Mouse (Mus musculus) right cerebral cortex, postnatal 10 days (tissue): Measurements from ENCODE around the gene Trappc12.
A peak's percentile ranks its signal among the peaks of the same experiment; 100 is the strongest.
"Not testable (repeated sequence)": the region's sequence is repeated elsewhere in the genome, so short reads cannot be mapped to it uniquely, and the experiment has no call there.

ENCODE experiments used
- DNase-seq, 2 experiments: peaks; one replicate each; pipeline ENCODE4 v3.0.0; 2021; ENCODE audit warnings: low spot score in 2 of 2

The Trappc12 gene

GRCm38 (mm10) chr12:28733520-28734245 is 16.6 kb downstream of the Trappc12 start:
- DNase-seq, result not testable (repeated sequence)

- DNase-seq, result no peak
These were observed 17.6 kb downstream of the Trappc12 start for GRCm38 (mm10) chr12:28732631-28733030.

DNA sequence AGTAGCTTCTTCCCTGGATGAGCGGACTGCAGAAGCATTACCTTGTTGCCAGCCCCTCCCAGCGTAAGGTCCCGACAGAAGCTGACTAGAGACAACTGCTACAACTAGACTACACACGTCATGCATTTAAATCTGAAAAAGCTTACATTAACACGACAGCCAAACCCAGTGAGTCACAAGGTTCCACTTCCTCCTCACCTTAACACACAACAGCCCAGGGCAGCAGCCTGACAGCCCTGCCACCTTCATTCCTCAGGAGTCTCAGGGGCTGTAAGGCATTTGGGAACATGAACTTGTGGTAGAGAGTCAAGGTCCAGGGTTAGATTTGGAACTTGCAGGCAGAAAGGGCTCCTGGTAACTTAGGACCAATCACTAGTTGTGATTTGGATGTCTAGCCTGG is 23.2 kb downstream of the Trappc12 start:
- DNase-seq, result no peak

DNA sequence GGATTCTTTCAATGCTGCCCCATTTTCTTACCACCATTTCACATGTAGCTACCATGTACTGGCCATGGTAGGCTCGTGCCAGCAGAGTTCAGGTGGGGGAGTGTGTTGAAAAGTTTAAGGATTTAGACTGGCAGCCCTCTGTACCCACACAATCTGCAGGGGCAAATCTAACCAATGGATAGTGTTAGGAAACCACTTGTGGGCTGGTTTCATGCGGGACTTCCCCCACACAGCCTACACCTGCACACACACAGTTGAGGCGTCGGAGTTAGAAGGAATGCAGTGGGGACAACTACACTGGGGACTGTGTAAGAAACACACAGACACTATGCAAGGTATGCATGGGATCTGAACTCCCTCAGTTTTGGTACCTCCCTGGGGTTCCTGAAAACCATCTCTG is 24.1 kb downstream of the Trappc12 start:
- no peak for DNase-seq

- no peak for DNase-seq
These were observed 25.9 kb downstream of the Trappc12 start for GRCm38 (mm10) chr12:28724366-28724765.

- no peak for DNase-seq
These were observed 32.2 kb downstream of the Trappc12 start for GRCm38 (mm10) chr12:28718106-28718505.

DNA sequence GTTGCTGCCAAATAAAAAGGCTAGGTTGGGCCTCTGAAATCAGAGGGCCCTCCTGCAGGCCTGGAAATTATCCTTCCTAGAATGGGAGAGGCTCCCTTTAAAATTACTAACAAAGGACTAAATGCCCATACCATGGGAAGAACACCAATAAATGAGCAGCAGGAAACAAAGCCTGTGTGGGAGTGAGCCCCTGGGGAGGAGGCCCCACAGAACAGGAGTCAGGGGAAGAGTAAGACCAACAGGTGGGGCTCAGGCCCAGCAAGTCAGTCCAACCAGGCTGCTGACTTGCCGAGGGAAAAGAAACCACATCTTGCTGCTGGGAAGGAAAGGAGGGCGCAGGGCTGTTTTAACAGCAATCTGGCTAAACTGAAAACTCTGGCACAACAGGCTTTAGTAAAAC is 33.2 kb downstream of the Trappc12 start:
- DNase-seq, result no peak

DNA sequence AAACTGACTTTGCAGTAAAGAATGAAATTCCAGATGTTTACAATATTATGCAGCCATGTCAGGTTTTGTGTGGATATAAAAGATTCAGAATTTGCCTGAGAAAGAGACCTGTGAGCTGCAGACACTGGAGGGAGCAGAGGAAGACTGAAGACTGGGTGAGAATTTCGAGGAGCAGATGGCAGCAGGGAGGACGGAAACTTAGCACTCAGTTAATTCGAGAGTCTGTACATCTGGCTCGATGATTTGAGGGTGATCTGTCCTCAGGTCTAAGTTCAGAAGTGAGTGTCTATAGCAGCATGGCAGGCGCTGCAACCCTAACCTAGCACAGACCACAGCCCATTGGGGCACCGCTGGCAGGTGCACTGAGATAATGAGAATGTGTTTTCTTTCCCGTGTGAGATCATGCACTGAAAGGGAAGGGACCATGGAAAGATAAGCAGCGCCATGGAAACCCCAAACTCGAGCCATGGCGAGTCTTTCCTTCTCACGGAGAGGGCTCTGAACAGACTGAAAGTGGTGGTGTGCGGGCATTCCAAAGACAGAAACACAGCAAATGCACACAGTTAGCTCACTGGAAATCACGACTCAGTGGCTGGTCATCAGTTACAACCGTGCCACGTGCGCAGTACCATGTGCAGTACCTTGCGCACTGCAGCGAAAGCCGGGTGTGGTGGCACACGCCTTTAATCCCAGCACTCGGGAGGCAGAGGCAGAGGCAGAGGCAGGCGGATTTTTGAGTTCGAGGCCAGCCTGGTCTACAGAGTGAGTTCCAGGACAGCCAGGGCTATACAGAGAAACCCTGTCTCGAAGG is 35.2 kb downstream of the Trappc12 start:
- DNase-seq, result no peak

DNA sequence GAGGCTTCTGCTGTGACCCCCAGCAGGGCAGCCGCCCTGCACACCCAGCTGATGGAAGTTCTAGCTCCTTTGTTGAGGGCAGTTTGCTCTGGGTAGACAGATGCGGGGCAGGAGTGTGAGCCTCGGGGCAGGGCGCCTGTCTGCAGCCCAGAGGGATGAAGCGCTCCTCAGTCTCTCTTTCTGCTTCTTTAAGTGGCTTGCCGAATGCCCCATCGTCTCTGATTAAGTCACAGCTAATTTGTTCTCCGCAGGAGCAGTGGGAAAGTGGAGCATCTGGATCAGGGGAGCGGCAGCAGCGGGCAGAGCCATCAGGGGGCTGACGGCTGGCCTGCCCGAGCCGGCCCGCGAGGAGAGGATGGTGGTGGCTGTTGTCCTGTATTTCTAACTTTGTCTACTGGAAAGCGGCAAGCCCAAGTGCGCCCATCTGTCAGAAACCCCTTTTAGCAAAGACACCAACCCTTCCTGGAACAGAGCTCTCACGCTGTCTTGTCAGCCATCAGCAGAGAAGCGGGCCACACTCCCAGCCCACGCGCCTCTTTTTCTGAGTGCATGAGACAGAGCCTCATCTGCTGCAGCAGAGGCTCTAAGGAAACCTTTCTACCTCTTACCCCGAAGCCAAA is 39.6 kb downstream of the Trappc12 start:
- peak; percentile 86 to 92 for DNase-seq

GRCm38 (mm10) chr12:28708154-28708553 is 42.1 kb downstream of the Trappc12 start:
- DNase-seq, result no peak

DNA sequence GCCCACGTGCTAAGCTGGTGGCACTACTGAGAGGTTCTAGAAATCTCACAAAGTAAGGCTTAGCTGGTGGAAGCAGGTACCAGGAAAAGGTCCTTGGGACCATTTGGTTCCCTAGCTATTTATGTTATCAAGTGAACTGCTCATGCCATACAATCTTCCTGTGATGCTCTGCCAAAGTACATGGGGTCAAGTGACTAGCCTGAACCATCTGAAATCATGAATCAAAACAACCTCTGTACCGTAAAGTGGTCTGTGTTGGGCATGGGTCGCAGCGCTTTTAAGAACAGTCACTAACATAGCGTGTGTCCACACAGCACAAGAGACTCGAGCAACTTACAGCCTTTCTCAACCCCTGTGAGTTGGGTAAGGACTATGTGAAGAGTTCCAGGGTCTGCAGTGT is 45.1 kb downstream of the Trappc12 start:
- DNase-seq, result no peak

DNA sequence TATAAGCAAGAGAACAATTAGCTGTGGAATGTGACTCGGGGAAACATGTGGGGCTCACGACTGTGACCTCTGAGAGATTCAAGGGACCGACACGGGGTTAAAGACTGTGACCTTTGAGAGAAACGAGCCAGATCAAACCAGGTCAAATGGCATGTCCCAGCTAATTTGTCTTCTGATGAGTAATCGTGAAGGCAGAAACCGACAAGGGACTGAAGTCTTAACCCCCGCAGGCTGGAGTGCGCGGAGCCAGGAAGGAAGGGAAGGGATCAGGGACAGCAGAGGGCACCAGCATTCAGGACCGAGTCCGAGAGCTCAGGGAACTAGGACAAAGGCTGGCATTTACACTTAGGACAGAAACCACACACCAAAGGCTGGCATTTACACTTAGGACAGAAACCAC is 45.9 kb downstream of the Trappc12 start:
- DNase-seq, result no peak

DNA sequence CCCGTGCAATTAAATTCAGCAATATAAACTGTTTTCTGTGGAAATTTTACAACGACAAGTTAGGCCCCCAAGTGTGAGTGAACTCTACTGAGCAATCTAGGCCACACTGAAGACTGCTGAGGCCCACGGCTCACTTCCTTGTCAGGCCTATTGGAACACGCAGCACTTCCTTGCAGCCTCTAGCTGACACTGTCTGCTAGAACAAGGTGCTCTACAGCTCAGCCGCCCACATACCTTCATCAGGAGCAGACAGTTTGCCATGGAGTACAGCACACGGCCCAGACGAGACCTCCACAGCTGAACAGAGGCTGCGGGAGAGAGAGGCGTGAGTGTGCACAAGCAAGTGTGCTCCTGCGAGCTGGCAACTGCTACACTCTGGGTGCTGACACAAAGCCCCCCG is 49.0 kb downstream of the Trappc12 start:
- peak; percentile 67 to 78 for DNase-seq

- peak; percentile 84 to 88 for DNase-seq
These were observed 49.7 kb downstream of the Trappc12 start for GRCm38 (mm10) chr12:28700561-28701025.

GRCm38 (mm10) chr12:28700101-28700511 is 50.2 kb downstream of the Trappc12 start:
- DNase-seq, result peak in 1 of 2 experiments; percentile 36

- DNase-seq, result peak; percentile 85 to 88
These were observed 50.6 kb downstream of the Trappc12 start for GRCm38 (mm10) chr12:28699656-28700055.

DNA sequence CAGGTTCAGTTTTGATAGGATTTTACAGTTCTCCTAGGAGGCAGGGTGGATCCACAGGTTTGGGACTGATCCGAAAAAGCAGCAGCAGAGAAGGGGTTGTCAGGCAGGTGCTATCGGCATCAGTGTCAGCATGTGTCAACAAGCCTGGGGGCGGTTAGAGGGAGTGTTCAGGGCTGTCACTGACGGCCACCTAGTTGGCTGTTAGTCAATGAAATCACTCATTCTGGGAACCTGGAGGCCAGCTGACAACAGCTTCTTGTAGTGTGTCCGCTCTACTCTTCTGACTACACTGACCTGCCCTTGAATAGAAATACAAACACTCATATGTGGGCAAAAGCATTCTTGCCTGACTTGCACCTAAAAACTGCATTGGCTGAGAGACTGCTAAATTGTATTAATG is 51.2 kb downstream of the Trappc12 start:
- DNase-seq, result no peak

DNA sequence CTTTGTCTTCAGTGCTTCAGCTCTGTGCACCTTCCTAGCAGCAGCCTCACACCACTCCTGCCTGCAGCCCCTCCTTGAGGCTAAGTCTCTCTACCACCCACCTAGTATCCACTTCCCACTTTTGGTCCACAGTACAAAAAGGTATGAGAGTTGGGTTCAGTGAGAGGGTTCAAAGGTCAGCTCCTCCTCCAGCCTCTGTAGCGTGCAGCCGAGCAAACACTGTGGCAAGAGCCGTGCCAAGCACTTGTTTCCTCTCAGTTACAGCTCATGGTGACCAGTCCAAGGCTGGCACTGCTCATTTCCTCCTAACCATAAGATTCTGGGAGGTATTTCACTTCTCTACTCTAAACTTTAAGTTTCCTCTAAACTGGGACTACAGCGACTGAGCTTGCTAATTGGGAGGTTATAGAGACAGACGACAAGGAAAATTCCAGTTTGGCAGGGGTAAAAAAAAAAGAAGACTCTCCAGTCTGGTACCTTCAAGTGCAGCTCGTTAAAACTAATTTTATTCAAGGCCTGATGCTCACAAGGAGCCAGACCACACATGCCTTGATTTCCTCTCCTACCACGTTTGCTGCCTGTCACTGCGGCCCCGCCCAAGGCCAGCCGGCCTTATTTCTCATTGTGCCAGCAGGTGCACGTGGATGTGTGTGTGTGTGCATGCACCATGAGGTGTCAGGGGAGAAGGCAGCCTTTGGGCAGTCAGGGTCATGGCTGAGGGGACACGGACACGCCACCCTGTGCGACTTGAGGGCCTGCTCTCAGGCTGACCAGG is 52.3 kb downstream of the Trappc12 start:
- DNase-seq, result peak; percentile 65 to 76

DNA sequence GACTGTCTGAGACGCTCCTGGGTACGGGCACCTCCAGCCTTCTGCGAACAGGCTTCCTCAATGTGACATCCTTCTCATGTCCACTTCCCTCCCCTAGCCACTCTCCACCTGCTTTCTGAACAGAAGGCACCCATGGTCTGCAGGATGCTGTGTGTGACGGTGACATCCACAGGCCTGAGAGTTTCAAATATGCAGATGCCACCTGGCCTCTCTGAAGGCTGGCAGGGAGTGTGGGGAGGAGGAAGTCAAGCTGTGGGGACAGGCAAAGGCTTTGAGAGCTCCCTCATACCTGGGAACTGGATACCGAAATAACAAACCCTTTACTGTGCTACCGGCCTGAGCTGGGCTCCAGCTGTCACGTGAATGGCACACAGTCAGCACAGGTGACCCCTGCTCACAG is 55.5 kb downstream of the Trappc12 start:
- no peak for DNase-seq

- DNase-seq, result no peak
These were observed 56.0 kb downstream of the Trappc12 start for GRCm38 (mm10) chr12:28694231-28694630.

DNA sequence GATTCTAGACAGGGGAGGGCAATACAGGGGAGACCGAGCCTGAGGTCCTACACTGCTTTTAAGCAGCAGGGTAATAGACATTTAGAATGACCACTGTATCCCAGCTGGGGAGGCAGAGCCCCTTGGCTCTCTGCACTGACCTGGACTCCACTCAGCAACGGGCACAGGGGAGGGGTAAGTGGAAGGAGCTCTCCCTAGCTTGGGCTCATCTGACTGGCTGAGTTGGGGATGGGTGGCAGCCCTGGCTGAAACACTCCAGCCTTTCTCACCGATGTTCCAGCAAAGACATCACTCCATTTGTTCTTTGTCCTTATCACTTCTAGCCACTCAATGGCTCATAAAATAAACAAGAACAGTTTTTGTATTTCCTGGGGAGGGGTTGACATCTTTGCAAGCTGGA is 56.5 kb downstream of the Trappc12 start:
- no peak for DNase-seq

DNA sequence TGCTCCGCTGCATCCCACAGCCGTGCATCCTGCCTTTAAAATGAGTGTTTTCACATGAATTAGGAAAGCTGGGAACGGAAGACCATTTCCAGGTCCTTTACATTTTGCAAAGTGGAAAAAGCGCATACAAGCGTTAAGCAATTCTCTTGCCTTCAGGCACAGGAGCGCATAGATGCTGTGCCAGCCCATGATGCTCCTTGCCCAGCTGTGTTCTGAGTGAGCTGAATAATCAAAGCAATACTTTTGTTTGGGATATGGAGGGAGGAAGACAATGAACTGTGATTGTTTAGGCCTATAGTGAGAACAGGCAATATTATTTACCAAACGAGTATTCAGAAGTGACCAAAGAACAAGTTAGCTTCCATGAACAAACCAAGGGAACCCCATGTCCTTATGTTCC is 59.5 kb downstream of the Trappc12 start:
- DNase-seq, result no peak
